Mouse (Mus musculus) CH12.LX (cell line): ENCODE results near the gene Gm10260. TPM values are rescaled to one million over a fixed set of nuclear protein-coding genes. Genes with fewer than 3 reads are reported as not detected.

ENCODE experiments used
- DNase-seq: peaks from one replicate; pipeline ENCODE4 v3.0.0-alpha.2; 2013; ENCODE audit errors: extremely low read depth
- H3K27ac ChIP-seq: 2 replicates; pipeline ENCODE4 v1.5.1; 2012; ENCODE audit warnings: low read depth, mild to moderate bottlenecking, control low read depth, moderate library complexity; ENCODE audit not compliant: insufficient read depth
- H3K27me3 ChIP-seq: replicated peaks from 2 replicates; pipeline ENCODE3; 2012; ENCODE audit warnings: inconsistent platforms
- H3K36me3 ChIP-seq, 2 experiments: replicated peaks in 1 of 2; 2 replicates each; pipeline versions ENCODE3 to v1.6.1; 2012; ENCODE audit warnings: inconsistent platforms in 1 of 2, low read length in 1 of 2, mild to moderate bottlenecking in 1 of 2, mixed read lengths in 1 of 2, moderate library complexity in 1 of 2; ENCODE audit not compliant: control insufficient read depth in 1 of 2, insufficient read depth in 1 of 2
- H3K4me1 ChIP-seq, 2 experiments: 2 replicates each; pipeline ENCODE4 v1.6.1; 2012; ENCODE audit warnings: inconsistent platforms in 1 of 2, moderate library complexity in 1 of 2; ENCODE audit not compliant: insufficient read depth in 2 of 2, control insufficient read depth in 1 of 2
- H3K4me2 ChIP-seq: 2 replicates; pipeline ENCODE4 v1.6.1; 2012; ENCODE audit warnings: low read depth, mild to moderate bottlenecking, control low read depth; ENCODE audit not compliant: poor library complexity, insufficient read depth, severe bottlenecking
- H3K4me3 ChIP-seq, 3 experiments: fragments of 150-350 bp in 1 of 3; sonication (generic) in 1 of 3; replicated peaks in 1 of 3; 2 replicates each; pipeline versions ENCODE3 to v1.5.1; 2011 to 2012; ENCODE audit warnings: low read depth in 2 of 3, low read length in 2 of 3, mild to moderate bottlenecking in 2 of 3, moderate library complexity in 2 of 3, control low read depth in 1 of 3, improper control_type of control experiment in 1 of 3, inconsistent platforms in 1 of 3, mixed read lengths in 1 of 3; ENCODE audit not compliant: poor library complexity in 1 of 3
- H3K79me2 ChIP-seq: replicated peaks from 2 replicates; pipeline ENCODE4 v1.6.1; 2012; ENCODE audit warnings: mild to moderate bottlenecking, moderate library complexity; ENCODE audit not compliant: control insufficient read depth, poor library complexity, insufficient read depth, severe bottlenecking; ENCODE audit errors: extremely low read depth
- H3K9ac ChIP-seq: 2 replicates; pipeline ENCODE4 v1.6.1; 2012; ENCODE audit warnings: low read depth, mild to moderate bottlenecking, control low read depth, moderate library complexity; ENCODE audit not compliant: insufficient read depth
- H3K9me3 ChIP-seq: replicated peaks from 2 replicates; pipeline ENCODE3; 2012; ENCODE audit warnings: low read length, inconsistent platforms, mixed read lengths
- CTCF ChIP-seq, 2 experiments: IDR thresholded peaks in 1 of 2; conservative IDR thresholded peaks in 1 of 2; 2 replicates each; pipeline ENCODE4 v1.5.1; 2011 to 2012; ENCODE audit warnings: low read depth in 2 of 2, low read length in 2 of 2, improper control_type of control experiment in 1 of 2, inconsistent platforms in 1 of 2, mild to moderate bottlenecking in 1 of 2, moderate library complexity in 1 of 2
- MAFK ChIP-seq: IDR thresholded peaks from 2 replicates; pipeline ENCODE4 v1.6.1; 2011; ENCODE audit warnings: low read length, improper control_type of control experiment; ENCODE audit not compliant: insufficient replicate concordance
- dilution Hi-C: fragments of 300-500 bp; cut with MboI; formaldehyde crosslinking; loops from 2 replicates; pipeline ENCODE4 v1.14.3; 2020; ENCODE audit warnings: low sequenced_read_pairs; ENCODE audit not compliant: extremely low pct_unique_long_range_greater_than_20kb, extremely low pct_ligation_motif_present
- in situ Hi-C: fragments of 300-500 bp; cut with MboI; formaldehyde crosslinking; loops from 3 replicates; pipeline ENCODE4 v1.14.3; 2019; ENCODE audit warnings: low sequenced_read_pairs, low pct_ligation_motif_present, low pct_unique_long_range_greater_than_20kb, mixed read lengths
- polyA plus RNA-seq: library from polyadenylated mRNA; unstranded; fragments of >175 nt; gene quantifications from 2 replicates; pipeline ENCODE4 v1.2.1, GENCODE M21; 2012; ENCODE audit warnings: low read depth; ENCODE audit not compliant: insufficient read length
- total RNA-seq, 2 experiments: library from RNA; depleted of rRNA; stranded (reverse); fragments of 300-350 nt in 1 of 2; fragments of >200 nt in 1 of 2; gene quantifications; 2 replicates each; pipeline ENCODE4 v1.2.3; 2012 to 2014

Gm10260 gene
- total and polyA plus RNA-seq, 3 experiments = 1,620 to 5,622 (median 5,239) TPM

DNA sequence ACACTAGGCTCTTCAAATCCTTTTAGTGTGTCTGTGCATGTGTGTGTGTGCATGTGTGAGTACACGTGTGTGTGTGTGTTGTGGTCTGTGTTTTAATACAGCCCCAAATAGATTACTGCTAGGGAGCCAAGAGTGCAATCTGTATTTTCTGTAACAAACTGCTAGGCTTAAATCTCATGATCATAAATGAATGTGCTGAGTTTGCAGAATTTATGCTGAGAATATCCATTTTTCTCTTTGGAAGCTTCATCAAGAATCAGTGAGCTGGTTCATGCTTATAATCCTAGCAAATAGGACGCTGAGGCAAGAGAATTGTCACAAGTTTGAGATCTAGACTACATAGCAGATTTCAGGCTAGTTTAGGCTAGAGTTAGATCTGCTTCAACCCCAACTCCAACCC, 48.9 kb downstream of the Gm10260 start:
- H3K36me3 ChIP-seq = no peaks in the 10 kb centered on the region
- TF ChIP-seq MAFK = peak; percentile 62
- no peak for TF ChIP-seq CTCF (conservative IDR thresholded peaks at IDR 0.05 in 1 of 2, IDR thresholded peaks at IDR 0.05 in 1 of 2; ENCODE audit: low read depth in 2 of 2, low read length in 2 of 2)
- in situ Hi-C loops = no loop called here
- H3K4me3 ChIP-seq = no peak overlapping the region
- H3K4me1 ChIP-seq = no peaks in the 10 kb centered on the region
- H3K4me2 ChIP-seq = no peak overlapping the region
- no peak overlapping the region for H3K9ac ChIP-seq
- H3K79me2 ChIP-seq = no peaks in the 10 kb centered on the region
- H3K27me3 ChIP-seq = no peaks in the 10 kb centered on the region
- DNase-seq = no peak
- peaks cover 33% of the 10 kb centered on the region for H3K9me3 ChIP-seq
- H3K27ac ChIP-seq = no peak overlapping the region
- dilution Hi-C loops = no loop called here
